Mouse (Mus musculus): ENCODE measurements at regions not wholly inside any gene's neighbourhood (a gene's known extent, or its start where the extent isn't known, plus 50 kb on each side); places are given as distances from the start of the nearest gene placed in this dataset.
"Not testable (repeated sequence)": the region's sequence is repeated elsewhere in the genome, so short reads cannot be mapped to it uniquely, and the experiment has no call there.

- DNase-seq (ENCODE audit: low spot score in 2 of 2), result no peak
These were observed 63.9 kb upstream of the Galnt18 start for GRCm38 (mm10) chr7:111843715-111844114.

GRCm38 (mm10) chr7:111840826-111841225, 61.0 kb upstream of the Galnt18 start:
- no peak for DNase-seq (ENCODE audit: low spot score in 2 of 2)

- DNase-seq (ENCODE audit: low spot score in 2 of 2), result no peak
These were observed 58.4 kb upstream of the Galnt18 start for GRCm38 (mm10) chr7:111838162-111838561.

- DNase-seq (ENCODE audit: low spot score in 2 of 2), result not testable (repeated sequence)
These were observed 54.6 kb upstream of the Galnt18 start for GRCm38 (mm10) chr7:111834356-111834755.

GRCm38 (mm10) chr7:111829931-111830330, 50.2 kb upstream of the Galnt18 start:
- no peak for DNase-seq (ENCODE audit: low spot score in 2 of 2)

Data from right cerebral cortex, postnatal 10 days (tissue).